Mouse (Mus musculus) kidney, embryonic 16.5 days (tissue): ENCODE measurements at regions not wholly inside any gene's neighbourhood (a gene's known extent, or its start where the extent isn't known, plus 50 kb on each side); places are given as distances from the start of the nearest gene placed in this dataset.

Experiments used
- ATAC-seq: fragments of 200-750 bp; cut with Nextera tagmentation; 2 replicates; pipeline ENCODE4 v1.8.0; 2017; ENCODE audit warnings: moderate TSS enrichment; ENCODE audit not compliant: low FRiP score, low TSS enrichment
- H3K27ac ChIP-seq: fragments of 300-500 bp; sonication (generic); 2 replicates; pipeline ENCODE4 v1.5.1; 2014; ENCODE audit warnings: low read length
- H3K27me3 ChIP-seq: fragments of 300-500 bp; sonication (generic); 2 replicates; pipeline ENCODE4 v1.6.1; 2014; ENCODE audit warnings: low read length, control low read depth, mixed read lengths; ENCODE audit not compliant: insufficient read depth
- H3K36me3 ChIP-seq: fragments of 300-500 bp; sonication (generic); 2 replicates; pipeline ENCODE4 v1.6.1; 2014; ENCODE audit warnings: low read length, control low read depth, mixed read lengths; ENCODE audit not compliant: insufficient read depth
- H3K4me1 ChIP-seq: fragments of 300-500 bp; sonication (generic); 2 replicates; pipeline ENCODE4 v1.6.1; 2014; ENCODE audit warnings: low read length, control low read depth, mixed read lengths; ENCODE audit not compliant: insufficient read depth
- H3K4me2 ChIP-seq: fragments of 300-500 bp; sonication (generic); replicated peaks from 2 replicates; pipeline ENCODE4 v1.6.1; 2014; ENCODE audit warnings: low read depth, low read length
- H3K4me3 ChIP-seq: fragments of 300-500 bp; sonication (generic); 2 replicates; pipeline ENCODE4 v1.5.1; 2014; ENCODE audit warnings: mild to moderate bottlenecking, low read length
- H3K9ac ChIP-seq: fragments of 300-500 bp; sonication (generic); replicated peaks from 2 replicates; pipeline ENCODE4 v1.6.1; 2014; ENCODE audit warnings: low read length
- H3K9me3 ChIP-seq: fragments of 300-500 bp; sonication (generic); 2 replicates; pipeline ENCODE4 v1.6.1; 2016; ENCODE audit warnings: low read length, control low read depth
- WGBS: fragments of 180-500 bp; shearing (Covaris S2); extraction: QIAGEN DNeasy Blood & Tissue Kit; methylation state at CpG from one replicate; pipeline ENCODE4 v1.1.7; 2014; 5-methylcytosine and 5-hydroxymethylcytosine counted together

DNA sequence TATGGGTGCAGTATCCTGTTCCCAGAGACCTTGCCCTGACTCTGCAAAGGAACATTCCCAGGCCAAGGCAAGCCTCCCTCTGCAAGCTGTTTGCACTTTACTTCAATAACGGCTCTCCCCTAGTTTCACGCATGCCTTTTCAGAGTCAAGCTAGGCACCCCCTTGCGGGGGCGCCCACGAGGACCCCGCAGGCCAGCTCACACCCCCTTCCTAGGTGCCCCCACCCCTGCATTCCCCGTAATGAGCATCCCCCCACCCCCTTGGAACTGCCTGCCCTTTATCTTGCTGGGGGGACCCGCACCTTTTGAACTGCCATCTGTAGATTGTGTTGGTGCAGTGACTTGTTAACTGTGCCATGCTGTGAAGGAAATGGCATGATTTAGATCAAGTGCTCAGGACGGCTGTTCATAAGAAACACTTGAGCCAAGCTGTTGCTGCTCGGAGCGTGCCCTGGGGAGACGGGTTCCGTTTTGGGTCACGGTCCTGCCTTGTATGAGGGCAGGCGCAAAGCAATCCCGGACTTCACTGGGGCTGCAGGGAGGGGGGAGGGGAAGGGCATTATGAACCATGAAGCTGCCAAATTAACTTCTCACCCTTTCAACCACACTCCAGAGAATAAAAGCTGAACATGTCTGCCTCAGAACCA, 155.3 kb upstream of the Cdkn3 start:
- Histone ChIP-seq H3K4me1 (peaks cover 22% of the 10 kb centered on the region), H3K27me3 (0 out of 2 replicates have a peak, but pooled peaks cover 2% of the 10 kb centered on the region), H3K27ac (no peak overlapping the region), H3K9ac (peak overlapping the region; percentile 41; the same call in 1 of the 2 replicates), H3K9me3 (no peaks in the 10 kb centered on the region), H3K4me2 (peak overlapping the region; percentile 45), H3K4me3 (peak overlapping the region; percentile 15), H3K36me3 (no peaks in the 10 kb centered on the region)
- ATAC-seq, result peak; percentile 55
- 6% methylated on average over 16 of the region's 16 CpGs for WGBS

DNA sequence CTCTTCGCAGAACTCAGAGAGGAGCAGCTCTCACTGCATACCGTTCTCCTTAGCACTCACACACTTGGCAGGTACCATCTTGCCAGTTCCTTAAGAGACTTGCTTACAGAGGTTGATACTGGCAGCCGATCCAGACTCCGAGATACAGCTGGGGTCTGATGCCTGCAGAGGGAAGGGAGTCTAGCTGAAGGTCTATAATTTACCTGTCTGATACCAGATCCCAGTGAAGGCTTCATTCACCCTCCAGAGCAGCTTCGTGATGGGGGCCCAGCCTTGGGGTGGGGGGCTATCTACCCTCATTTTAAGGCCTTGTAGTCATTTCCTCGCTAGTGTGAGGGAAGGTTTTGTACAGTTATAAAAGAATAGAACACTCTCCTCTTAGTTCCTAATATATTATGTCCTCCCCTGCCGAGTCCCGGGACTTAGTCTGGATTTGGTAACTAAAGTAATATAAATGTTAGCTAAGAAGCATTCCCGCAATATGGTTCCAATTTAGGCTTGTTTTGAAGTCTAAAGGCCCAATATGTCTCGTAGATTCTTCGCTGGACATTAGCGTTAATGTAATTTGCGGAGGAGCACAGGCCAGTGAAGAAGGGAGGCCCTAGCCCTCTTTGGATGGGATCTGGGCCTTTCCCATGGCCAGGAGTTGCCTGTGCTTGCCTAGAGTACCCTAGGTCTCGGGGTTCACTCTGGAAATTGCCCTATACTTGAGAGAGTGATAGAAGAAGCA, 156.0 kb upstream of the Cdkn3 start:
- 77% methylated on average over 14 of the region's 14 CpGs for WGBS
- no peak for ATAC-seq

GRCm38 (mm10) chr14:46596696-46597359, 163.5 kb upstream of the Cdkn3 start:
- Histone ChIP-seq H3K9me3 (no peaks in the 10 kb centered on the region), H3K27ac (no peak overlapping the region), H3K4me2 (no peak overlapping the region), H3K9ac (no peak overlapping the region), H3K36me3 (no peaks in the 10 kb centered on the region), H3K4me1 (peaks cover 8% of the 10 kb centered on the region; the same call in 1 of the 2 replicates), H3K27me3 (no peaks in the 10 kb centered on the region), H3K4me3 (no peak overlapping the region)
- WGBS, result 88% methylated on average over 7 of the region's 7 CpGs
- no peak for ATAC-seq

More for the DNA sequence above, 156.0 kb upstream of the Cdkn3 start:
- Histone ChIP-seq H3K27me3 (0 out of 2 replicates have a peak, but pooled peaks cover 2% of the 10 kb centered on the region), H3K9ac (no peak overlapping the region), H3K4me3 (no peak overlapping the region), H3K36me3 (no peaks in the 10 kb centered on the region), H3K4me2 (no peak overlapping the region), H3K9me3 (no peaks in the 10 kb centered on the region), H3K4me1 (peaks cover 22% of the 10 kb centered on the region), H3K27ac (no peak overlapping the region)

DNA sequence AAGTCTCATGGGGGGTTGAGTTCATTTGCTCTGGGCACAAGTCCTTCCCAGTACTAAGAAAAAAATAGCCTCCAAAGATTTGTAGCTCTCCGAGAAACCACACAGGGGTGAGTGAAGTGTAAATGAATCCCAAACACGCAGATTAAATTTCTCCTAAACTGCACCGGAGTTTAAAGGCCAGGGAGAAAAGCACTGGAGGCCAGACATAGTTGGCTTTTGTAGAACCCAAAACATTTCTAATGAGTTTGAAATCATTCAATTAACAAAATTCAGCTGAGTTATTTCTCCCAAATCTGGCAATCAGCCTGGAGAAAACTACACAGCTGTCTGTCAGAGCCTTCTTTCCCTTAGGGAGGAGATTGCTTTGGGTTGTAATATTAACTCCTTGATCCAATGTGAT, 166.2 kb upstream of the Cdkn3 start:
- H3K36me3 ChIP-seq, result no peaks in the 10 kb centered on the region
- no peak overlapping the region; the same call in 1 of the 2 replicates for H3K27ac ChIP-seq
- H3K9ac ChIP-seq, result no peak overlapping the region
- no peak overlapping the region for H3K4me2 ChIP-seq
- no peaks in the 10 kb centered on the region for H3K27me3 ChIP-seq
- H3K9me3 ChIP-seq, result no peaks in the 10 kb centered on the region
- 17% methylated on average over 3 of the region's 3 CpGs for WGBS
- H3K4me1 ChIP-seq, result peaks cover 11% of the 10 kb centered on the region; the same call in 1 of the 2 replicates
- no peak for ATAC-seq
- no peak overlapping the region for H3K4me3 ChIP-seq

DNA sequence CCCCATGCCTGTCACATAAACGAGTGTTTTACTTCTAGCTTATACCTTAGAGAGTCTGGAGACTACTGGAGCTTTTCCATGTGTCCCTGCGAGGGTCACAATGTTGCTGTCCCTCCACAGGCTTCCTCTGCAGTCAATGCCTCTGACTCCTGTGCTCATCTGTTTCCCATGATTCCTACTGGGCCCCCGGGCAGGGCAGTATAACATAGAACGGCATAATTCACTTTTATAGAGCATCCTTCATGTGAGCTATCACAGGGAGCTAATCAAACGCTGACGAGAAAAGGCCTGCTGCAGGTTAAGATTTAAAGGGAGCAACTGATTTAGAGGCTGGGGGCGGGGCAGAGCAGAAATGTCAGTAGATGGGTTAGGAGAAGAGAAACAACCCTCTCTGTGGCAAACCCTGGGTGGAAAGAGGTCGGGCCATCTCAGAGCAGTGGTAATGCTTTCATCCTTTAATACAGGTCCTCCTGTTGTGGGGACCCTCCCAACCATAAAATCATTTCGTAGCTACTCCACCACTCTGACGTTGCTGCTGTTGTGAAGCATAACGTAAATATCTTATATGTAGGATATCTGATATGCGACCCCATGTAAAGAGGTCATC, 168.5 kb upstream of the Cdkn3 start:
- 24% methylated on average over 12 of the region's 12 CpGs for WGBS
- Histone ChIP-seq H3K27ac (no peak overlapping the region), H3K9ac (no peak overlapping the region), H3K36me3 (no peaks in the 10 kb centered on the region), H3K4me1 (peaks cover 17% of the 10 kb centered on the region; the same call in 1 of the 2 replicates), H3K4me2 (no peak overlapping the region), H3K27me3 (no peaks in the 10 kb centered on the region), H3K9me3 (no peaks in the 10 kb centered on the region), H3K4me3 (no peak overlapping the region)
- peak; percentile 29; the same call in 1 of the 2 replicates for ATAC-seq

DNA sequence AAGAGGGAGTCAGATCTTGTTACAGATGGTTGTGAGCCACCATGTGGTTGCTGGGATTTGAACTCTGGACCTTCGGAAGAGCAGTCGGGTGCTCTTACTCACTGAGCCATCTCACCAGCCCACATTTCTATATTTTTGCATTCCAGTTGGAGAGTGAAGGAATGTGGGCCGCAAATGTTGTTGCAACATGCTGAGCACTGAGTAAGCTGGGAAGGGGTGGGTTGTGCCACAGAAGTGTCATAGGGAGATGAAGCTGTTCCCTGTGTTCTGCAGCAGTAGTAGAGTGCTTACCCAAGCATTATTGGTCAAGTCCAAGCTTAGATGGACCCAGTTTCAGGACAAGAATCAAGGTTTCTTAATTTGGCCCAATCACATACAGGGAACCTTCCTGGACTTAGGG, 169.1 kb upstream of the Cdkn3 start:
- Histone ChIP-seq H3K4me1 (peaks cover 22% of the 10 kb centered on the region; the same call in 1 of the 2 replicates), H3K27ac (no peak overlapping the region), H3K9me3 (no peaks in the 10 kb centered on the region), H3K4me3 (no peak overlapping the region), H3K4me2 (no peak overlapping the region), H3K27me3 (no peaks in the 10 kb centered on the region), H3K36me3 (no peaks in the 10 kb centered on the region), H3K9ac (no peak overlapping the region)
- ATAC-seq, result no peak
- WGBS, result 89% methylated on average over 3 of the region's 3 CpGs

GRCm38 (mm10) chr14:46586093-46586492, 174.2 kb upstream of the Cdkn3 start:
- Histone ChIP-seq H3K27ac (no peak overlapping the region), H3K4me3 (0 out of 2 replicates have a peak overlapping the region, but pooled peaks have one; percentile 9), H3K36me3 (no peaks in the 10 kb centered on the region), H3K4me2 (peak overlapping the region; percentile 38), H3K9me3 (0 out of 2 replicates have a peak, but pooled peaks cover 4% of the 10 kb centered on the region), H3K9ac (no peak overlapping the region), H3K4me1 (peaks cover 21% of the 10 kb centered on the region; the same call in 1 of the 2 replicates), H3K27me3 (no peaks in the 10 kb centered on the region)
- ATAC-seq, result peak; percentile 50
- WGBS, result 29% methylated on average over 11 of the region's 11 CpGs

DNA sequence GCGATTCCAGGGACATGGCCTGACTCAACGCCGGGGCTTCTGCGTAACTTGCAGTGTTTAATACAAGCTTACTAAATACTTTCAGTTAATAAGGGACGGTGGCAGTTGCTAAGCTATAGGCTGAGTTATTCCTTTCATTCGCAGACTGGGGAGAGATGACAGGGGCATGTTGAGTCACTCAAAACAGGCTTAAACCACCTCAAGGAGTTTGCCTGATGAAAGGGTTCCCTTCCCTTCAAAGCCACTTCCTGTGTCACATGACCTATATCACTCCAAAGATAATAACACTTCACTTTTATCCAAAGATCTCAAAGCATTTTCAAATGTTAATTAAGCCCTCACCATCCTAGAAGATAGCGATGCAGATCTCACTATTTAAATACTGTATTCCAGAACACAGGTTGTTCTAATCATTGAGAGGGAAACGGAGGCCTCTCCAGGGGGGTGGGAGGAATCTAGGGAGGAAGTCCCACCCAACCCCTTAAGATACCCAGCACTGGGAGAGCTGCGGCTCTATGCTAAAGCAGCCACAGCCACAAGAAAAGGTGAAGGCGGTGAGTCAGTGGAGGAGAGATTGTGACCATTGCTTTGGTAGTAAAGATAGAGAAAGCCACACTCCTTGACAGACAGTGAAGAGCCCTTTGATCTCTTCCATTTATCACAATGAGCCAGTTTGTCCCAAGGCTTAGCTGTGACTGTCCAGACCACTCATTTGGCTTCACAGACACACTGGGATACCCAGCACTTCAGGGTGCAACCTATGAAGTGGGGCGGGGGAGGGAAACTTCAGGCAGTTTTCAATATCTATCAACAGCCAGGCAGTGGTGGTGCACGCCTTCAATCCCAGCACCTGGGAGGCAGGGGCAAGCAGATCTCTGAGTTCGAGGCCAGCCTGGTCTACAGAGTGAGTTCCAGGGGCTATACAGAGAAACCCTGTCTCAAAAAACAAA, 182.0 kb upstream of the Cdkn3 start:
- Histone ChIP-seq H3K9ac (no peak overlapping the region), H3K27ac (no peak overlapping the region), H3K4me3 (no peak overlapping the region), H3K4me1 (0 out of 2 replicates have a peak, but pooled peaks cover 7% of the 10 kb centered on the region), H3K36me3 (no peaks in the 10 kb centered on the region), H3K4me2 (no peak overlapping the region), H3K9me3 (0 out of 2 replicates have a peak, but pooled peaks cover 5% of the 10 kb centered on the region), H3K27me3 (no peaks in the 10 kb centered on the region)
- no peak for ATAC-seq
- WGBS, result 75% methylated on average over 13 of the region's 13 CpGs

GRCm38 (mm10) chr14:46575889-46576288, 184.5 kb upstream of the Cdkn3 start:
- no peaks in the 10 kb centered on the region for H3K36me3 ChIP-seq
- no peaks in the 10 kb centered on the region for H3K27me3 ChIP-seq
- H3K27ac ChIP-seq, result peak overlapping the region; percentile 30
- no peaks in the 10 kb centered on the region for H3K9me3 ChIP-seq
- H3K4me1 ChIP-seq, result 0 out of 2 replicates have a peak, but pooled peaks cover 7% of the 10 kb centered on the region
- no peak overlapping the region for H3K4me3 ChIP-seq
- H3K9ac ChIP-seq, result no peak overlapping the region
- no peak overlapping the region for H3K4me2 ChIP-seq
- peak; percentile 91 for ATAC-seq
- WGBS, result 31% methylated on average over 4 of the region's 4 CpGs
